Comparison of ENCODE assay signal across 14 mouse cellular contexts in genomic region chr14:33305645-33306281, GRCm38 (mm10).
A peak's percentile ranks its signal among the peaks of the same experiment; 100 is the strongest.
DNase-seq lines count a peak whose midpoint lies in the region; ATAC-seq and TF ChIP-seq lines count a peak whose summit lies in the region.
"Had no signal": no experiment of that assay in that cellular context is flagged by ENCODE, and none has a peak within 500 bp of the region (broad histone marks: within the 10 kb centered on the region; RNA-seq: fewer than 3 reads in every experiment).

No protein-coding gene starts in this region.

- no peaks in the 10 kb centered on the region for H3K9me3 ChIP-seq in lung, embryonic 16.5 days (ENCODE audit: control insufficient read depth, low read length)
- H3K9me3 ChIP-seq in intestine, embryonic 15.5 days, result no peaks in the 10 kb centered on the region
- H3K9me3 ChIP-seq: forebrain, embryonic 15.5 days; midbrain, embryonic 15.5 days; neural tube, embryonic 12.5 days; stomach, embryonic 15.5 days had no signal

- H3K4me3 ChIP-seq in lung, embryonic 16.5 days (ENCODE audit: low read length), result no peak overlapping the region
- H3K4me3 ChIP-seq in lung, adult 2 months (replicated peaks; ENCODE audit: extremely low read depth, low read depth, low read length), result no peak overlapping the region
- H3K4me3 ChIP-seq in intestine, embryonic 15.5 days (replicated peaks), result no peak overlapping the region
- H3K4me3 ChIP-seq: forebrain, embryonic 15.5 days; heart, adult 2 months; midbrain, embryonic 15.5 days; neural tube, embryonic 12.5 days; stomach, embryonic 15.5 days had no signal

- H3K4me2 ChIP-seq in lung, embryonic 16.5 days (ENCODE audit: low read depth, low read length), result no peak overlapping the region
- no peak overlapping the region for H3K4me2 ChIP-seq in intestine, embryonic 15.5 days (replicated peaks)
- H3K4me2 ChIP-seq: forebrain, embryonic 15.5 days; midbrain, embryonic 15.5 days; neural tube, embryonic 12.5 days; stomach, embryonic 15.5 days had no signal

- H3K27ac ChIP-seq in lung, embryonic 16.5 days (ENCODE audit: low read length), result no peak overlapping the region
- H3K27ac ChIP-seq in intestine, embryonic 15.5 days, result peak overlapping the region; percentile 11; the same call in 1 of the 2 replicates
- H3K27ac ChIP-seq: forebrain, embryonic 15.5 days; heart, adult 2 months; midbrain, embryonic 15.5 days; neural tube, embryonic 12.5 days; stomach, embryonic 15.5 days had no signal

- ATAC-seq in lung, embryonic 16.5 days (ENCODE audit: low read depth), result peak; percentile 26; the same call in 1 of the 2 replicates
- ATAC-seq in intestine, embryonic 15.5 days, result peak; percentile 43
- no peak for ATAC-seq in megakaryocyte-erythroid progenitor cell, adult 5-6 weeks (replicated peaks; ENCODE audit: low FRiP score, low TSS enrichment, poor library complexity, severe bottlenecking)
- ATAC-seq: forebrain, embryonic 15.5 days; midbrain, embryonic 15.5 days had no signal

- WGBS in lung, embryonic 16.5 days, result 55% methylated on average over 12 of the region's 12 CpGs
- 58% methylated on average over 12 of the region's 12 CpGs for WGBS in lung, adult 2 months
- whole genome bisulfite sequencing in intestine, embryonic 15.5 days, result 57% methylated on average over 12 of the region's 12 CpGs

- H3K36me3 ChIP-seq in lung, embryonic 16.5 days (ENCODE audit: control insufficient read depth, insufficient read depth, low read length), result no peaks in the 10 kb centered on the region
- no peaks in the 10 kb centered on the region for H3K36me3 ChIP-seq in intestine, embryonic 15.5 days
- H3K36me3 ChIP-seq: forebrain, embryonic 15.5 days; midbrain, embryonic 15.5 days; neural tube, embryonic 12.5 days; stomach, embryonic 15.5 days had no signal

- no peak for DNase-seq in lung, adult 2 months
- DNase-seq in adrenal gland, adult 8-10 months, result peak; percentile 66
- peak; percentile 75 to 81 for DNase-seq in adrenal gland, postnatal 36 days
- DNase-seq in kidney, adult 9 months, result no peak
- DNase-seq: kidney, postnatal 25 days; layer of hippocampus, postnatal 36 days had no signal

- no peaks in the 10 kb centered on the region for H3K4me1 ChIP-seq in lung, embryonic 16.5 days (replicated peaks; ENCODE audit: control insufficient read depth, insufficient read depth, low read length)
- H3K4me1 ChIP-seq in lung, adult 2 months (ENCODE audit: control insufficient read depth, insufficient read depth, low read length), result no peaks in the 10 kb centered on the region
- H3K4me1 ChIP-seq in intestine, embryonic 15.5 days (replicated peaks), result 0 out of 2 replicates have a peak, but pooled peaks cover 4% of the 10 kb centered on the region
- H3K4me1 ChIP-seq: forebrain, embryonic 15.5 days; midbrain, embryonic 15.5 days; neural tube, embryonic 12.5 days; stomach, embryonic 15.5 days had no signal

- TF ChIP-seq POLR2A in lung, adult 2 months (IDR thresholded peaks at IDR 0.05; ENCODE audit: borderline replicate concordance, extremely low read depth, low read depth, low read length), result no peak

- no peaks in the 10 kb centered on the region for H3K27me3 ChIP-seq in lung, embryonic 16.5 days (ENCODE audit: control insufficient read depth, insufficient read depth, low read depth, low read length)
- H3K27me3 ChIP-seq in intestine, embryonic 15.5 days (replicated peaks), result no peaks in the 10 kb centered on the region
- H3K27me3 ChIP-seq: forebrain, embryonic 15.5 days; midbrain, embryonic 15.5 days; neural tube, embryonic 12.5 days; stomach, embryonic 15.5 days had no signal

- no peak for TF ChIP-seq CTCF in lung, adult 2 months (IDR thresholded peaks at IDR 0.05; ENCODE audit: insufficient read depth, low read length)

- H3K9ac ChIP-seq in lung, embryonic 16.5 days (ENCODE audit: low read length), result no peak overlapping the region
- no peak overlapping the region for H3K9ac ChIP-seq in intestine, embryonic 15.5 days
- H3K9ac ChIP-seq: forebrain, embryonic 15.5 days; midbrain, embryonic 15.5 days; neural tube, embryonic 12.5 days; stomach, embryonic 15.5 days had no signal

Comparison
In these comparisons a context has a peak if more than half of its experiments do, and no peak if none do; other contexts are left out.
1. DNase-seq: peak in adrenal gland, adult 8-10 months (single experiment) and adrenal gland, postnatal 36 days (2 of 2); none in lung, adult 2 months (single experiment) and kidney, adult 9 months (single experiment).